Mouse (Mus musculus): ENCODE results near the gene Gpsm3.

DNA sequence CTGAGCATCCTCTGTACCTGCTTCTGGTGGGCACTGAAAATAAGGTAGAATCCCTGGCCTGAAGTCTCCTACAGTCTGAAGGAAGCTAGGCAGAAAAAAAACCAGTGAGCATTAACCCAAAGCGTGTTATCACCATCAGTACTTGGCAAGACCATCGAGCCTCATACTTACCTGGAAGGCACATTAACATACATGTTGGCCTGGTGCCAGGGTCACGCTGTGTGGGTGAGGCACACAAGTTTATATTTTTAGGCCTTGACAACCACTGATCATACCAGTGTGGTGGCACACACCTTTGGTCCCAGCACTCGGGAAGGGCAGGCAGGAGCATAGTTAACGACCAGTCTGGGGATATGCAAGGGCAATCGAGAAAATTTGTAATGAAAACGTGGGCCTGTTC, 18.4 kb downstream of the Gpsm3 start:
- no peak for TF ChIP-seq CTCF (IDR thresholded peaks at IDR 0.05; ENCODE audit: control insufficient read depth, insufficient read depth, insufficient read length)
- no peak for TF ChIP-seq USF1 (IDR thresholded peaks at IDR 0.05; ENCODE audit: low read depth)
- TF ChIP-seq MYOG (IDR thresholded peaks at IDR 0.05; ENCODE audit: control insufficient read depth, extremely low read depth, insufficient read length): no peak
